Mouse (Mus musculus): ENCODE measurements at regions not wholly inside any gene's neighbourhood (a gene's known extent, or its start where the extent isn't known, plus 50 kb on each side); places are given as distances from the start of the nearest gene placed in this dataset.

- Histone ChIP-seq H3K27ac (replicated peaks in 1 of 2; ENCODE audit: control insufficient read depth in 1 of 2, insufficient read depth in 1 of 2, low read depth in 2 of 2, low read length in 2 of 2) (peak overlapping the region; percentile 75 to 93), H3K9ac (ENCODE audit: low read length) (no peak overlapping the region), H3K9me3 (ENCODE audit: control insufficient read depth, low read length) (no peaks in the 10 kb centered on the region), H3K36me3 (ENCODE audit: control insufficient read depth, insufficient read depth, low read length) (no peaks in the 10 kb centered on the region), H3K4me1 (ENCODE audit: control insufficient read depth in 2 of 2, insufficient read depth in 2 of 2, low read length in 2 of 2) (peaks cover 40 to 56% of the 10 kb centered on the region in 2 experiments), H3K4me2 (ENCODE audit: low read length) (no peak overlapping the region), H3K27me3 (ENCODE audit: control insufficient read depth, insufficient read depth, low read length) (peaks cover 18% of the 10 kb centered on the region; the same call in 1 of the 2 replicates), H3K4me3 (ENCODE audit: control insufficient read depth in 1 of 2, insufficient read depth in 1 of 2, low read depth in 1 of 2, low read length in 2 of 2) (no peak overlapping the region)
- ATAC-seq (ENCODE audit: insufficient number of reproducible peaks, insufficient read depth, low FRiP score, low read depth) = 0 out of 2 replicates have a peak, but pooled peaks have one; percentile 3
- 70% methylated on average over 6 of the region's 6 CpGs for WGBS
Measured at GRCm38 (mm10) chr6:99990604-99991003, 264.4 kb upstream of the Prok2 start.

- Histone ChIP-seq H3K4me2 (ENCODE audit: low read length) (no peak overlapping the region), H3K4me1 (ENCODE audit: control insufficient read depth in 2 of 2, insufficient read depth in 2 of 2, low read length in 2 of 2) (peaks cover 35 to 39% of the 10 kb centered on the region in 2 experiments), H3K27ac (replicated peaks in 1 of 2; ENCODE audit: control insufficient read depth in 1 of 2, insufficient read depth in 1 of 2, low read depth in 2 of 2, low read length in 2 of 2) (no peak overlapping the region), H3K4me3 (ENCODE audit: control insufficient read depth in 1 of 2, insufficient read depth in 1 of 2, low read depth in 1 of 2, low read length in 2 of 2) (no peak overlapping the region), H3K9me3 (ENCODE audit: control insufficient read depth, low read length) (no peaks in the 10 kb centered on the region), H3K27me3 (ENCODE audit: control insufficient read depth, insufficient read depth, low read length) (peaks cover 36% of the 10 kb centered on the region; the same call in 1 of the 2 replicates), H3K9ac (ENCODE audit: low read length) (no peak overlapping the region), H3K36me3 (ENCODE audit: control insufficient read depth, insufficient read depth, low read length) (no peaks in the 10 kb centered on the region)
- WGBS = 46% methylated on average over 3 of the region's 3 CpGs
- no peak for ATAC-seq (ENCODE audit: insufficient number of reproducible peaks, insufficient read depth, low FRiP score, low read depth)
Measured at GRCm38 (mm10) chr6:99986449-99986848, 260.3 kb upstream of the Prok2 start.

DNA sequence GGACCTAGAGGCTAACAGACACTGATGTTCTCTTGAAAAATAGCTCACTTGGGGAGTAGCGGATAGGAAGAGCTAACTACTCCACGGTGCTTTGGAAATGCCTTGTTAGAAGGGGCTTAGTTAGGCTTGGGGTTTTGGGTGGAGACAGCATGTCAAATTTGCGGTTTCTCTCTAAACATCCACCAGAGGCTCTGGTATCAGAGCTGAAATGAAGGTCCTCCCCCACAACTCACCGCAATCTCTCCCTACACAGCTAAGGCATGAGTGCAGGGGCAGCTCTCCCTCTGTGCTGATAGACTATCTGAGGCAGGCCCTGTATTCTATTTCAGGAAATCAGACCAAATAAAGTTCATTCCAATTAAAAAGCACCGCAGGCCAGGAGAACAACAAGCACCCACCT, 259.1 kb upstream of the Prok2 start:
- Histone ChIP-seq H3K4me2 (ENCODE audit: low read length) (peak overlapping the region; percentile 16), H3K4me1 (ENCODE audit: control insufficient read depth in 2 of 2, insufficient read depth in 2 of 2, low read length in 2 of 2) (peaks cover 25 to 30% of the 10 kb centered on the region in 2 experiments), H3K27me3 (ENCODE audit: control insufficient read depth, insufficient read depth, low read length) (peaks cover 42% of the 10 kb centered on the region; the same call in 1 of the 2 replicates), H3K36me3 (ENCODE audit: control insufficient read depth, insufficient read depth, low read length) (no peaks in the 10 kb centered on the region), H3K9me3 (ENCODE audit: control insufficient read depth, low read length) (no peaks in the 10 kb centered on the region), H3K9ac (ENCODE audit: low read length) (peak overlapping the region; percentile 44; the same call in 1 of the 2 replicates), H3K4me3 (ENCODE audit: control insufficient read depth in 1 of 2, insufficient read depth in 1 of 2, low read depth in 1 of 2, low read length in 2 of 2) (no peak overlapping the region), H3K27ac (replicated peaks in 1 of 2; ENCODE audit: control insufficient read depth in 1 of 2, insufficient read depth in 1 of 2, low read depth in 2 of 2, low read length in 2 of 2) (no peak overlapping the region)
- 0 out of 2 replicates have a peak, but pooled peaks have one; percentile 32 for ATAC-seq (ENCODE audit: insufficient number of reproducible peaks, insufficient read depth, low FRiP score, low read depth)
- WGBS = 18% methylated on average over 5 of the region's 5 CpGs

GRCm38 (mm10) chr6:99984856-99985224, 258.6 kb upstream of the Prok2 start:
- no peak overlapping the region for H3K27ac ChIP-seq (replicated peaks in 1 of 2; ENCODE audit: control insufficient read depth in 1 of 2, insufficient read depth in 1 of 2, low read depth in 2 of 2, low read length in 2 of 2)
- H3K9ac ChIP-seq (ENCODE audit: low read length) = peak overlapping the region; percentile 44; the same call in 1 of the 2 replicates
- peaks cover 25 to 26% of the 10 kb centered on the region in 2 experiments for H3K4me1 ChIP-seq (ENCODE audit: control insufficient read depth in 2 of 2, insufficient read depth in 2 of 2, low read length in 2 of 2)
- 17% methylated on average over 10 of the region's 10 CpGs for WGBS
- H3K27me3 ChIP-seq (ENCODE audit: control insufficient read depth, insufficient read depth, low read length) = peaks cover 43% of the 10 kb centered on the region; the same call in 1 of the 2 replicates
- peak overlapping the region; percentile 16 for H3K4me2 ChIP-seq (ENCODE audit: low read length)
- no peaks in the 10 kb centered on the region for H3K36me3 ChIP-seq (ENCODE audit: control insufficient read depth, insufficient read depth, low read length)
- no peak overlapping the region for H3K4me3 ChIP-seq (ENCODE audit: control insufficient read depth in 1 of 2, insufficient read depth in 1 of 2, low read depth in 1 of 2, low read length in 2 of 2)
- no peaks in the 10 kb centered on the region for H3K9me3 ChIP-seq (ENCODE audit: control insufficient read depth, low read length)
- ATAC-seq (ENCODE audit: insufficient number of reproducible peaks, insufficient read depth, low FRiP score, low read depth) = no peak

DNA sequence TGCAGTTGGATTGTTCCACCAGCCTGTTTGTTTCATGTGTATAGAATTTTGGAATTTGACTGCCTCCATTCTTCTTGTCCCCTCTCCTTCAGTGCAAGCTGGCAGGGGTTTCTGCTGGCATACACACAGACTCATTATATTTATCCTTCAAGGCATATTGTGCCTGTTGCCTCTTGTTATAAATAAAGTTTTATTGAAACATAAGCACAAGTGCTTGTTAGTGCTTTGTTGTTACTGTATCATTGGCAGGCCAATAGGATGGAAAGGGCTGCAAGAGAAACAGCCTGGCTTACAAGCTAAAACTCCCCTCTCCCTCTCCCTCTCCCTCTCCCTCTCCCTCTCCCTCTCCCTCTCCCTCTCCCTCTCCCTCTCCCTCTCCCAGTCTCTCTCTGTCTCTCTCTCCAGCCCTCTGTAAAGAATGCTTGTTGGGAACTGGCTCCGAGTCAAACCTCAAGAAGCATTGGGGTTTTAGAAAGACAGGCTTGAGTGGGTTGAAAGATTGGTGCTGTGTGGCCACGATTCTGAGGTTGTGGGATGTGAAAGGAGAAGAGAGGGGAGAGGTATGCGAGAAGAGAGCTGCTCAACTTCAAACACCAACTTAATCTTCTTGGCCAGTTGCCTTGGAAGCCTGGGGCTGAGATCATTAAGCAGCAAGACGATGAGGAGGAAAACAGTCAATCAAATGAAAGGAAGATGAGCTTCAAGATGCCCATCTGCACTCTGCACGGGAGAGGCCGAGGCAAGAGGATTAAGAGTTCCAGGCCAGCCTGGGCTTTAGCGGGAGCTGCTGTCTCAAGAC, 258.1 kb upstream of the Prok2 start:
- WGBS = 12% methylated on average over 7 of the region's 7 CpGs
- H3K9me3 ChIP-seq (ENCODE audit: control insufficient read depth, low read length) = no peaks in the 10 kb centered on the region
- peaks cover 48% of the 10 kb centered on the region; the same call in 1 of the 2 replicates for H3K27me3 ChIP-seq (ENCODE audit: control insufficient read depth, insufficient read depth, low read length)
- no peak overlapping the region for H3K4me3 ChIP-seq (ENCODE audit: control insufficient read depth in 1 of 2, insufficient read depth in 1 of 2, low read depth in 1 of 2, low read length in 2 of 2)
- peak overlapping the region; percentile 16; the same call in 1 of the 2 replicates for H3K4me2 ChIP-seq (ENCODE audit: low read length)
- peak overlapping the region; percentile 44; the same call in 1 of the 2 replicates for H3K9ac ChIP-seq (ENCODE audit: low read length)
- H3K4me1 ChIP-seq (ENCODE audit: control insufficient read depth in 2 of 2, insufficient read depth in 2 of 2, low read length in 2 of 2) = peaks cover 25 to 26% of the 10 kb centered on the region in 2 experiments
- no peak overlapping the region for H3K27ac ChIP-seq (replicated peaks in 1 of 2; ENCODE audit: control insufficient read depth in 1 of 2, insufficient read depth in 1 of 2, low read depth in 2 of 2, low read length in 2 of 2)
- no peaks in the 10 kb centered on the region for H3K36me3 ChIP-seq (ENCODE audit: control insufficient read depth, insufficient read depth, low read length)
- no peak for ATAC-seq (ENCODE audit: insufficient number of reproducible peaks, insufficient read depth, low FRiP score, low read depth)

GRCm38 (mm10) chr6:99979614-99980013, 253.4 kb upstream of the Prok2 start:
- WGBS = 31% methylated on average over 5 of the region's 5 CpGs
- no peak overlapping the region for H3K4me2 ChIP-seq (ENCODE audit: low read length)
- H3K4me3 ChIP-seq (ENCODE audit: control insufficient read depth in 1 of 2, insufficient read depth in 1 of 2, low read depth in 1 of 2, low read length in 2 of 2) = no peak overlapping the region
- no peaks in the 10 kb centered on the region for H3K9me3 ChIP-seq (ENCODE audit: control insufficient read depth, low read length)
- H3K27ac ChIP-seq (replicated peaks in 1 of 2; ENCODE audit: control insufficient read depth in 1 of 2, insufficient read depth in 1 of 2, low read depth in 2 of 2, low read length in 2 of 2) = no peak overlapping the region
- no peaks in the 10 kb centered on the region for H3K36me3 ChIP-seq (ENCODE audit: control insufficient read depth, insufficient read depth, low read length)
- no peak for ATAC-seq (ENCODE audit: insufficient number of reproducible peaks, insufficient read depth, low FRiP score, low read depth)
- peaks cover 3% of the 10 kb centered on the region in 2 experiments; a peak in 3 of 4 replicates for H3K4me1 ChIP-seq (ENCODE audit: control insufficient read depth in 2 of 2, insufficient read depth in 2 of 2, low read length in 2 of 2)
- no peak overlapping the region for H3K9ac ChIP-seq (ENCODE audit: low read length)
- peaks cover 35% of the 10 kb centered on the region; the same call in 1 of the 2 replicates for H3K27me3 ChIP-seq (ENCODE audit: control insufficient read depth, insufficient read depth, low read length)

- Histone ChIP-seq H3K27ac (replicated peaks in 1 of 2; ENCODE audit: control insufficient read depth in 1 of 2, insufficient read depth in 1 of 2, low read depth in 2 of 2, low read length in 2 of 2) (no peak overlapping the region), H3K4me1 (ENCODE audit: control insufficient read depth in 2 of 2, insufficient read depth in 2 of 2, low read length in 2 of 2) (peaks cover 0 to 2% of the 10 kb centered on the region in 2 experiments; a peak in 2 of 4 replicates), H3K9ac (ENCODE audit: low read length) (no peak overlapping the region), H3K4me3 (ENCODE audit: control insufficient read depth in 1 of 2, insufficient read depth in 1 of 2, low read depth in 1 of 2, low read length in 2 of 2) (no peak overlapping the region), H3K27me3 (ENCODE audit: control insufficient read depth, insufficient read depth, low read length) (peaks cover 34% of the 10 kb centered on the region), H3K4me2 (ENCODE audit: low read length) (no peak overlapping the region), H3K36me3 (ENCODE audit: control insufficient read depth, insufficient read depth, low read length) (no peaks in the 10 kb centered on the region), H3K9me3 (ENCODE audit: control insufficient read depth, low read length) (no peaks in the 10 kb centered on the region)
- WGBS = 71% methylated on average over 6 of the region's 6 CpGs
- ATAC-seq (ENCODE audit: insufficient number of reproducible peaks, insufficient read depth, low FRiP score, low read depth) = no peak
Measured at GRCm38 (mm10) chr6:99978164-99978746, 252.1 kb upstream of the Prok2 start.

Data from heart, embryonic 14.5 days (tissue).